Mouse (Mus musculus): Measurements from ENCODE around the gene Smg5. TPM values are rescaled to one million over a fixed set of nuclear protein-coding genes. Genes with fewer than 3 reads are reported as not detected.
"Not testable (repeated sequence)": the region's sequence is repeated elsewhere in the genome, so short reads cannot be mapped to it uniquely, and the experiment has no call there.

The Smg5 gene
- polyA plus RNA-seq, 1 experiment from 2014 or later: 84.8 TPM

- Histone ChIP-seq H3K4me1 (peaks cover 55% of the 10 kb centered on the region), H3K27me3 (replicated peaks; ENCODE audit: low read depth, poor library complexity, severe bottlenecking) (peaks cover 28% of the 10 kb centered on the region), H3K9me3 (no peaks in the 10 kb centered on the region), H3K4me3 (no peak overlapping the region), H3K27ac (replicated peaks) (0 out of 2 replicates have a peak overlapping the region, but pooled peaks have one; percentile 36), H3K36me3 (replicated peaks) (peaks cover 76% of the 10 kb centered on the region)
- no peak for DNase-seq (ENCODE audit: low spot score)
- 75% methylated on average over 6 of the region's 6 CpGs for WGBS
Observed at GRCm38 (mm10) chr3:88361096-88361495, 25.0 kb downstream of the Smg5 start.

- Histone ChIP-seq H3K27ac (replicated peaks) (no peak overlapping the region), H3K36me3 (replicated peaks) (peaks cover 69% of the 10 kb centered on the region), H3K4me3 (no peak overlapping the region), H3K27me3 (replicated peaks; ENCODE audit: low read depth, poor library complexity, severe bottlenecking) (peaks cover 34% of the 10 kb centered on the region), H3K4me1 (peaks cover 56% of the 10 kb centered on the region), H3K9me3 (no peaks in the 10 kb centered on the region)
- no peak for DNase-seq (ENCODE audit: low spot score)
- WGBS: 86% methylated on average over 2 of the region's 2 CpGs
Observed at GRCm38 (mm10) chr3:88361612-88362313, 25.7 kb downstream of the Smg5 start.

GRCm38 (mm10) chr3:88363700-88364099 is 27.6 kb downstream of the Smg5 start:
- peaks cover 42% of the 10 kb centered on the region for H3K27me3 ChIP-seq (replicated peaks; ENCODE audit: low read depth, poor library complexity, severe bottlenecking)
- no peak overlapping the region for H3K27ac ChIP-seq (replicated peaks)
- DNase-seq (ENCODE audit: low spot score): no peak
- H3K36me3 ChIP-seq (replicated peaks): peaks cover 50% of the 10 kb centered on the region
- H3K9me3 ChIP-seq: no peaks in the 10 kb centered on the region
- no peak overlapping the region for H3K4me3 ChIP-seq
- 57% methylated on average over 4 of the region's 4 CpGs for WGBS
- peaks cover 60% of the 10 kb centered on the region for H3K4me1 ChIP-seq

- peak within 1 kb of the TSS; percentile 33 for H3K4me3 ChIP-seq
- no peak within 1 kb of the TSS; the same call in 1 of the 2 replicates for H3K27ac ChIP-seq (replicated peaks)
Observed at GRCm38 (mm10) chr3:88364337-88364736, 28.3 kb downstream of the Smg5 start, which contains the start of gene Paqr6. Gene Paqr6, plus strand, starts transcription at chr3:88364584.

GRCm38 (mm10) chr3:88365705-88366361 is 29.8 kb downstream of the Smg5 start:
- DNase-seq (ENCODE audit: low spot score): no peak

More at GRCm38 (mm10) chr3:88364337-88364736, 28.3 kb downstream of the Smg5 start, which contains the start of gene Paqr6:
- peaks cover 54% of the 10 kb centered on the region for H3K4me1 ChIP-seq
- H3K9me3 ChIP-seq: no peaks in the 10 kb centered on the region
- 2% methylated on average over 16 of the region's 16 CpGs for WGBS
- peaks cover 44% of the 10 kb centered on the region for H3K36me3 ChIP-seq (replicated peaks)
- peak; percentile 67 for DNase-seq (ENCODE audit: low spot score)
- peaks cover 42% of the 10 kb centered on the region for H3K27me3 ChIP-seq (replicated peaks; ENCODE audit: low read depth, poor library complexity, severe bottlenecking)

GRCm38 (mm10) chr3:88366830-88367428 is 30.9 kb downstream of the Smg5 start:
- H3K9me3 ChIP-seq: peaks cover 12% of the 10 kb centered on the region
- DNase-seq (ENCODE audit: low spot score): peak; percentile 52
- H3K27ac ChIP-seq (replicated peaks): not testable (repeated sequence)
- peaks cover 18% of the 10 kb centered on the region for H3K36me3 ChIP-seq (replicated peaks)
- peak overlapping the region; percentile 45; the same call in 1 of the 2 replicates for H3K4me3 ChIP-seq
- peaks cover 31% of the 10 kb centered on the region for H3K4me1 ChIP-seq
- WGBS: 5% methylated on average over 22 of the region's 22 CpGs
- peaks cover 42% of the 10 kb centered on the region for H3K27me3 ChIP-seq (replicated peaks; ENCODE audit: low read depth, poor library complexity, severe bottlenecking)

More at GRCm38 (mm10) chr3:88365705-88366361, 29.8 kb downstream of the Smg5 start:
- peaks cover 29% of the 10 kb centered on the region for H3K36me3 ChIP-seq (replicated peaks)
- 35% methylated on average over 34 of the region's 34 CpGs for WGBS
- H3K4me3 ChIP-seq: no peak overlapping the region
- H3K9me3 ChIP-seq: peaks cover 12% of the 10 kb centered on the region
- H3K27ac ChIP-seq (replicated peaks): no peak overlapping the region
- peaks cover 39% of the 10 kb centered on the region for H3K4me1 ChIP-seq
- H3K27me3 ChIP-seq (replicated peaks; ENCODE audit: low read depth, poor library complexity, severe bottlenecking): peaks cover 42% of the 10 kb centered on the region

GRCm38 (mm10) chr3:88367517-88367916 is 31.5 kb downstream of the Smg5 start:
- not testable (repeated sequence) for DNase-seq (ENCODE audit: low spot score); H3K27ac ChIP-seq (replicated peaks); H3K4me3 ChIP-seq
- Histone ChIP-seq H3K9me3 (peaks cover 12% of the 10 kb centered on the region), H3K36me3 (replicated peaks) (peaks cover 12% of the 10 kb centered on the region), H3K27me3 (replicated peaks; ENCODE audit: low read depth, poor library complexity, severe bottlenecking) (peaks cover 42% of the 10 kb centered on the region), H3K4me1 (peaks cover 31% of the 10 kb centered on the region)
- 57% methylated on average over 4 of the region's 7 CpGs for WGBS

- Histone ChIP-seq H3K27me3 (replicated peaks; ENCODE audit: low read depth, poor library complexity, severe bottlenecking) (peaks cover 41% of the 10 kb centered on the region), H3K4me1 (peaks cover 28% of the 10 kb centered on the region), H3K9me3 (peaks cover 12% of the 10 kb centered on the region)
- DNase-seq (ENCODE audit: low spot score); H3K27ac ChIP-seq (replicated peaks); H3K36me3 ChIP-seq (replicated peaks); H3K4me3 ChIP-seq: not testable (repeated sequence)
- WGBS: 89% methylated on average over 7 of the region's 7 CpGs
Observed at GRCm38 (mm10) chr3:88368511-88368910, 32.5 kb downstream of the Smg5 start.

GRCm38 (mm10) chr3:88372643-88373042 is 36.6 kb downstream of the Smg5 start, which contains the start of gene Bglap3:
Gene Bglap3, minus strand, starts transcription at chr3:88372743.
- H3K4me1 ChIP-seq; H3K27me3 ChIP-seq (replicated peaks; ENCODE audit: low read depth, poor library complexity, severe bottlenecking); H3K36me3 ChIP-seq (replicated peaks); DNase-seq (ENCODE audit: low spot score); H3K27ac ChIP-seq (replicated peaks); H3K4me3 ChIP-seq: not testable (repeated sequence)
- peaks cover 12% of the 10 kb centered on the region for H3K9me3 ChIP-seq
- WGBS: 91% methylated on average over 9 of the region's 9 CpGs

GRCm38 (mm10) chr3:88375750-88376626 is 39.9 kb downstream of the Smg5 start:
- not testable (repeated sequence) for H3K9me3 ChIP-seq; H3K27me3 ChIP-seq (replicated peaks; ENCODE audit: low read depth, poor library complexity, severe bottlenecking); H3K4me1 ChIP-seq; H3K36me3 ChIP-seq (replicated peaks)
- Histone ChIP-seq H3K4me3 (peak overlapping the region; percentile 43), H3K27ac (replicated peaks) (peak overlapping the region; percentile 73)
- peak; percentile 70 for DNase-seq (ENCODE audit: low spot score)
- 9% methylated on average over 19 of the region's 19 CpGs for WGBS

GRCm38 (mm10) chr3:88376644-88377043 is 40.6 kb downstream of the Smg5 start:
- peak overlapping the region; percentile 73; the same call in 1 of the 2 replicates for H3K27ac ChIP-seq (replicated peaks)
- H3K27me3 ChIP-seq (replicated peaks; ENCODE audit: low read depth, poor library complexity, severe bottlenecking); H3K36me3 ChIP-seq (replicated peaks); H3K9me3 ChIP-seq: not testable (repeated sequence)
- WGBS: 29% methylated on average over 7 of the region's 7 CpGs
- DNase-seq (ENCODE audit: low spot score): peak; percentile 28
- peaks cover 13% of the 10 kb centered on the region for H3K4me1 ChIP-seq
- peak overlapping the region; percentile 43; the same call in 1 of the 2 replicates for H3K4me3 ChIP-seq

- not testable (repeated sequence) for H3K9me3 ChIP-seq; H3K36me3 ChIP-seq (replicated peaks); H3K4me3 ChIP-seq; DNase-seq (ENCODE audit: low spot score); H3K27ac ChIP-seq (replicated peaks); H3K27me3 ChIP-seq (replicated peaks; ENCODE audit: low read depth, poor library complexity, severe bottlenecking)
- WGBS: 74% methylated on average over 5 of the region's 5 CpGs
- peaks cover 18% of the 10 kb centered on the region for H3K4me1 ChIP-seq
Observed at GRCm38 (mm10) chr3:88378599-88378998, 42.5 kb downstream of the Smg5 start, which contains the start of gene Bglap2. Gene Bglap2, minus strand, starts transcription at chr3:88378699.

All from embryonic facial prominence, embryonic 10.5 days (tissue).